Mouse (Mus musculus): ENCODE data around the gene Dnm1.

DNA sequence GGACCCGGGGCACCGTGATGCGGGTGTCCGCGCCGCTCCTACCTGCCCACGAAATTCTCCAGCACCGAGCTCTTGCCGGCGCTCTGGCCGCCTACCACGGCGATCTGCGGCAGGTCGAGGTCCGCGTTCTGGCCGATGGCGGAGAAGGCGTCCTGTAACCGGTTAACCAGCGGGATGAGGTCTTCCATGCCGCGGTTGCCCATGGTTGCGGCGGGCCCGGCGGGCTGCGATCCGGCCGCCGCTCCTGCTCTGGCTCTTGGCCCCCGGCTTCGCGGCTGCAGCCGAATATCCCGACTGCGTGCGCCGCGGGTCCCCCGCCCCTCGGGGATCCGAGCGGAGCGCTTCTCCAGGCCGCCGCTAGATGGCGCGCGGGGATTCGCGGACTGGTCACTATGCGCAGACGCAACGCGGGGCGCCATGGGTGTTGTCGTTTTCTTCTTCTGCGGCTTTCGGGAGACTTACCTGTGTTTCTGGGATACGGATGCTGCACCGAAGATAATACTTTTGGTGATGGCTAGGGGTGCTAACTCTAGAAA is at the start of gene Dnm1:
- TF ChIP-seq CTCF (IDR thresholded peaks at IDR 0.05), result no peak
- no peak for TF ChIP-seq POLR2A (IDR thresholded peaks at IDR 0.05; ENCODE audit: insufficient read depth, low read depth, low read length)
- no peak for TF ChIP-seq EP300 (IDR thresholded peaks at IDR 0.05; ENCODE audit: insufficient read depth, low read depth, low read length)
